Mouse (Mus musculus) layer of hippocampus, adult 2 months (tissue): Measurements from ENCODE around the gene 1700020A23Rik. TPM values are rescaled to one million over a fixed set of nuclear protein-coding genes. Genes with fewer than 3 reads are reported as not detected.

Experiments used
- DNase-seq, 2 experiments: peaks; one replicate each; pipeline ENCODE4 v3.0.0; 2022; ENCODE audit warnings: low spot score in 2 of 2
- H3K27ac ChIP-seq: fragments of 200-600 bp; 2 replicates; pipeline ENCODE4 v1.8.1; 2022
- H3K4me3 ChIP-seq: fragments of 200-600 bp; 2 replicates; pipeline ENCODE4 v1.8.1; 2022; ENCODE audit warnings: mild to moderate bottlenecking
- CTCF ChIP-seq: fragments of 200-600 bp; conservative IDR thresholded peaks from 2 replicates; pipeline ENCODE4 v1.8.1; 2022; ENCODE audit warnings: antibody characterized with exemption, mild to moderate bottlenecking, moderate library complexity
- total RNA-seq, 2 experiments: library from RNA; stranded (reverse); gene quantifications; 2 replicates each; pipeline ENCODE4 v1.2.3; 2021

Gene 1700020A23Rik
- total RNA-seq, 2 experiments from 2014 or later, result not detected

- Histone ChIP-seq H3K4me3 (no peak overlapping the region), H3K27ac (no peak overlapping the region)
- no peak for TF ChIP-seq CTCF
- no peak for DNase-seq
These were observed 16.9 kb downstream of the 1700020A23Rik start for GRCm38 (mm10) chr2:130421781-130422620.

- peak overlapping the region; percentile 76 for H3K4me3 ChIP-seq
- DNase-seq, result peak; percentile 56 to 73
- TF ChIP-seq CTCF, result no peak
- peak overlapping the region; percentile 99 for H3K27ac ChIP-seq
These were observed 18.5 kb downstream of the 1700020A23Rik start for GRCm38 (mm10) chr2:130423397-130424125.

GRCm38 (mm10) chr2:130424126-130424853, 19.2 kb downstream of the 1700020A23Rik start, which contains the start of the genes Vps16 and Pced1a:
TSS of gene Vps16 (plus strand) at chr2:130424339.
TSS of gene Pced1a (minus strand) at chr2:130424701.
- DNase-seq, result peak; percentile 91 to 92

GRCm38 (mm10) chr2:130425112-130425511, 20.1 kb downstream of the 1700020A23Rik start:
- Histone ChIP-seq H3K27ac (peak overlapping the region; percentile 99), H3K4me3 (peak overlapping the region; percentile 76)
- no peak for DNase-seq
- TF ChIP-seq CTCF, result peak; percentile 48

More at GRCm38 (mm10) chr2:130424126-130424853, 19.2 kb downstream of the 1700020A23Rik start, which contains the start of the genes Vps16 and Pced1a:
- TF ChIP-seq CTCF, result peak; percentile 80
- H3K27ac ChIP-seq, result peak within 1 kb of the TSS; percentile 99
- H3K4me3 ChIP-seq, result peak within 1 kb of the TSS; percentile 76

- Histone ChIP-seq H3K4me3 (no peak overlapping the region), H3K27ac (peak overlapping the region; percentile 33; the same call in 1 of the 2 replicates)
- TF ChIP-seq CTCF, result no peak
- DNase-seq, result no peak
These were observed 24.8 kb downstream of the 1700020A23Rik start for GRCm38 (mm10) chr2:130429851-130430250.

- DNase-seq, result no peak
- H3K4me3 ChIP-seq, result no peak overlapping the region
- no peak for TF ChIP-seq CTCF
- peak overlapping the region; percentile 33; the same call in 1 of the 2 replicates for H3K27ac ChIP-seq
These were observed 25.4 kb downstream of the 1700020A23Rik start for GRCm38 (mm10) chr2:130430484-130430883.

GRCm38 (mm10) chr2:130432157-130432556, 27.1 kb downstream of the 1700020A23Rik start:
- no peak for DNase-seq
- no peak for TF ChIP-seq CTCF
- no peak overlapping the region for H3K4me3 ChIP-seq
- H3K27ac ChIP-seq, result no peak overlapping the region

GRCm38 (mm10) chr2:130433152-130433551, 28.1 kb downstream of the 1700020A23Rik start:
- Histone ChIP-seq H3K4me3 (no peak overlapping the region), H3K27ac (no peak overlapping the region)
- peak in 1 of 2 experiments; percentile 57 for DNase-seq
- peak; percentile 81 for TF ChIP-seq CTCF

- no peak for TF ChIP-seq CTCF
- no peak for DNase-seq
- Histone ChIP-seq H3K4me3 (no peak overlapping the region), H3K27ac (no peak overlapping the region)
These were observed 31.7 kb downstream of the 1700020A23Rik start for GRCm38 (mm10) chr2:130436769-130437168.

GRCm38 (mm10) chr2:130438861-130439260, 33.8 kb downstream of the 1700020A23Rik start:
- no peak for TF ChIP-seq CTCF
- H3K4me3 ChIP-seq, result no peak overlapping the region
- no peak overlapping the region; the same call in 1 of the 2 replicates for H3K27ac ChIP-seq
- DNase-seq, result no peak

GRCm38 (mm10) chr2:130439840-130440480, 34.9 kb downstream of the 1700020A23Rik start:
- Histone ChIP-seq H3K27ac (no peak overlapping the region), H3K4me3 (no peak overlapping the region)
- TF ChIP-seq CTCF, result no peak
- DNase-seq, result no peak

- no peak; the same call in 1 of the 2 replicates for TF ChIP-seq CTCF
- DNase-seq, result no peak
- Histone ChIP-seq H3K4me3 (no peak overlapping the region), H3K27ac (no peak overlapping the region)
These were observed 37.1 kb downstream of the 1700020A23Rik start for GRCm38 (mm10) chr2:130442162-130442561.
